Mouse (Mus musculus) frontal cortex, postnatal 25 days (tissue): ENCODE results near the gene Tatdn3.

Experiments
- DNase-seq, 2 experiments: peaks; one replicate each; pipeline ENCODE4 v3.0.0; 2022; ENCODE audit warnings: low spot score in 2 of 2

Gene Tatdn3

DNA sequence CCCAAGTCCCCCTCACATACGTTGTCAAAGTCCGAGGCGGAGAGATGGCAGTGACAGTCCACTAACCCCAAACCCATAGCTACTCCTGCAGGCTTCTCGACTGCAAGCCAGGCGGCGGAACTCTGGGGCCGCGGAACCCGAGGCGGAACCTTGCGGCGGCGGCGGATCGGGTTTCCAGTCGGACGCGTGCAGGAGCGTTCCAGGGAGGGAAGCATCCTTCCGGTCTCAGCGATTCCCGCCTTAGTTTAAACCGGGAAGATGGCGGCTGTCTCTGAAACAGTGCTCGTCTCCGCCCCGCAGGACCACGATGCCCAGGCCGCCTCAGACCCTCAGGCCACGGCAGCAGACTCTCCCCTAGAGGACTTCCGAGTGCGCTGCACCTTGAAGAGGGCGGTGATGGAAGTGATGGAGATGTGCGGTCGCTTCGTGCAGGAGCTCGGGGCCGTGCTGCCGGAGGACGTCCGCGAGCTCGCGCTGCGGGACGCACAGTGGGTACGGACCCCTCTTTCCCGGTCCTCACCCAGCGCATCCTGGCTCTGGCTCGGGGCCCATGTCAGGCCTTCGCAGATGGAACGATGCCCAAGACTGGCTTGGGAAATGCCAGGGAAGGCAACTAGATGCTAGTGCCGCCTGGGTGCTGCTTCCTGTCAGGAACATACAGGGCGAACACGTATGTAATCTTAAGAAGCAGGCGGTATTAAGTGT, at the start of gene Tatdn3, which contains the start of gene Nsl1:
Tatdn3 (minus strand) TSS at position 152 of the 705 bp plus-strand sequence.
Nsl1 (plus strand) TSS at position 232 of the 705 bp plus-strand sequence.
- DNase-seq = peak; percentile 89 to 94

DNA sequence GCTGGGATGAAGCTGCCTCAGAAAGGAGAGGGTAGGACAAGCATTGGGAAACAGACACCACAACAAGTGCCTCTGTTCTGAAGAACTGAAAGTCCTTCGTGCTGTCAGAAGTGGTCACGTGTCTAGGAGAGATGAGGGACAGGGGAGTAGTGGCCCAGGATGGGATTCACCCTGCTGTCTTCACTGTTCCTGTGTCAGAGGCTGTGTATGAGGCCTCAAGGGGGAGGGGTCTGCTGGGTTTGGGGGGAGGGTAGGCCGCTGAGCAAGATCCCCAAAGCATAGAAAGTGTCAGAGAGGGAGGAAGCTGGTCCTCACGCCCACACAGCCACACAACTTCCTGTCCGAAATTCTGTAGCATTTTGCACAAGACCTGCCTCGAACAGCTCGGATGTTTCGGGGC, 48.4 kb upstream of the Tatdn3 start:
- DNase-seq = no peak

DNA sequence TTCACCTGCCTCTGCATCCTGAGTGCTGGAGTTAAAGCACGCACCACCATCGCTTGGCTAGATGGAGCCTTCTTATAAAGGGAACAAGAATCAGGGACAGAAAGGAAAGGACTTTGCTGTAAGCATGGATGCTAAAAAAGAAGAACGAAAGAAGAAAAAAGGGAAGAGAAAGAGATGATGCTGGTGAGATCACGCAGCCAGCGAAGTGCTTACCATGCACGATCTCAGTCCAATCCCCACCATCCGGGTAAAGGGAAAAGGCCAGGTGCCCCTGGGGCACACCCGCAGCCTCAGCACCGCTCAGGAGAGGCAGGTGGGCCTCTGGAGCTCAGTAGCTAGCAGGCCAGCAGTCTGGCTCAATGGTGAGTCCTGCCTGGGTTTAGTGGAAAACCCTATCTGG, 47.2 kb upstream of the Tatdn3 start:
- no peak for DNase-seq

DNA sequence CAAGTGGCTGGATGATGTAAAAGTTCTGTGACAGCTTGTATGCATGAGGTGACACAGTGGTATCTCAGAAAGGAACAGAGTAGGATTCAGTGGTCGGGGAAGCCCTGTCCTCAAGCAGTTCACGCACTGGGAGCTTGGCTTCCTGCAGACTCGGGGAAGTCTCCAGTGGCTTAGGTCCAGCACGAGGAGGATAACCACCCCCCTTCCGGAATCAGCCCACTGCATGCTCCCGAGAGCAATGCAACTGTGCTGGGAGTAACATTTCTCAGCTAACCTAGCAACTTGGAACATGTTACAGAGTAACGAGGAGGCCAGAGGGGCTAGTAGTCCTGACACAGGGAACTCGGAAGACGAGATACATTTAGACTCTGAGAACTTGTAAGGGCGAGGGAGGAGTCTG, 44.6 kb upstream of the Tatdn3 start:
- no peak for DNase-seq

DNA sequence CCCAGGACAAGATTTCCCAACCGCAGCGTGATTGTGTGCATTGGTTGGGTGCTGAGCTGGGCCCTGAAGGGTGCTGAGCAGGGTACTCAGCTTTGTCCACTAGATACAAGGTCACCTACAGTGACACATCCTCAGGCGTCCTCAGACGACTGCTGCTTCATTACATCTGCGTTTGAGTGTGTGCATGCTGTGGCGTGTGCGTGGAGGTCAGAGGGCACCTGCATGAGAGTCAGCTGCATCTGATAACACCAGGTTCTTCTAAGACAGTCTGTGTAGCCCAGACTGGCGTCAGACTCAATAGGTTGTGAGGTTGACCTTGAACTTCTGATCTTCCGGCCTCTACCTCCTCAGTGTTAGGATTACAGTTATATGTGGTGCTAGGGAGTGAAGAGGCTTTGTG, 42.5 kb upstream of the Tatdn3 start:
- DNase-seq = no peak

DNA sequence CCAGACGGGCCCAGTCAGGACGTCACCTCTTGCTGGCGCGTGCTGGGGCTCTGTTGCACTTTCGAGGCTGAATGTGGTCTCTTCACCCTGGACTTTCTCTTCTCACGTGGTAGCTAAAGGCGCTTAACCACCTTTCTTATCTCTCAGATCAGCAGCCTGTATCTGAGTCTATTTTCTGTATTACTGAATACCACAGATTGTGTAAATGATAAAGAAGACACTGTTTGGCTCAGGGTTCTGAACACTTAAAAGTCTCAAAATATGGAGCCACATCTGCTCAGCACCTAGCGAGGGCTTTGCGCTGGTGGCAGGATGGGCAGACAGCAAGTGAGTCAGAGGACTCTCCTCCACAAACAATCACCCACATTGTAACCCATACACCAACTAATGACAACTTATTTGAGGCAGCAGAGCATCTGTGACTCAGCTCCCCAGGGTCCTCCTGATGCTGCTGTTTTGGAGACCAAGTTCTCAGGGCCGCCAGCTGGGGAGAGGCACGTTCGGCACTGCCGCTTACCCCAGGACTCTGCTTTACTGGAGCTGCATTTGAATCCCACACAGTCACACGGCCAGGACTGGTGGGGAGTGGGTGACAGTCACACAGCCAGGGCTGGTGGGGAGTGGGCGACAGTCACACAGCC, 40.1 kb upstream of the Tatdn3 start:
- DNase-seq = no peak

DNA sequence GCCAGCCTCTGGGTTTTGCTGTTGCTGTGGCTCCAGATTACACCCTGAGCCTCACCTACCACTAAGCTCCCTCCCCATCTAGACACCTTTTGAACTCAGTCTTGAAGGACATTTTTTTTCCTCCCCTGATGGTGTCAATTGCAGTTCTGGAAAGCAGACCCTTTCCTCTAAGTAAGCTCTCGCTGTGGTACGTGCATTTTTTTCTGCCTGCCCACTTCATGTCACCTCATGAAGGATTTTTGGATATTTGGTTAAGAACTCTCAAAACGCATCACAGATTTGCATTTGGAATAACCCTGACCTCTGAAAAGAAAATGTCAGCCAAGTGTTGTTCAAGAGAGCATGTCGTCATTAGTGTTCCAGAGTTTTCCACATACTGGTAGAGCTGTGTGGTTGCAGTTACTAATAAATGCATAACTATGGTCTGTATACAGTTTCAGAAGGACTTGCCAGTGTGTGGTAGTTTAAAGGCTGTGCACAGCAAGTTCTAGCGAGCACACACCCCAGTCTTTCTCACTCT, 37.1 kb upstream of the Tatdn3 start:
- DNase-seq = no peak

DNA sequence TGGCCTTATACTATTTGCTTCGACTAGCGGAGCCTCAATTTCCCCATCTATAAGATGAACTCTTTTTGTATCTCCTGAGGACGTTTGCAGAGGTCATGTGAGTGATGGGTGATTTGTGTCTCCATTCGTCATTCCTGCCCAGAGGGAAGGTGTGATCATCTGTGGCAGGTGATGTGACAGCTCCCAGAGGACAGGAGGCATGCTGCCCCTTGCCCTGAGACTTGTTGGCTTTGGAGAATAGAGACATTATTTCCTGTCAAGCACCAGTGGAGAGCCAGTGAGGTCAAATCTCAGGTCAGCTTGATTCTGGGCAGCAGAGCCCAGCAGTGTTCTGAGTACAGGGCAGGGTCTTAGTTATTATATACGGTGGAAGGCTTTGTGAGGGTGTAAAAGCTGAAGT, 36.4 kb upstream of the Tatdn3 start:
- no peak for DNase-seq

DNA sequence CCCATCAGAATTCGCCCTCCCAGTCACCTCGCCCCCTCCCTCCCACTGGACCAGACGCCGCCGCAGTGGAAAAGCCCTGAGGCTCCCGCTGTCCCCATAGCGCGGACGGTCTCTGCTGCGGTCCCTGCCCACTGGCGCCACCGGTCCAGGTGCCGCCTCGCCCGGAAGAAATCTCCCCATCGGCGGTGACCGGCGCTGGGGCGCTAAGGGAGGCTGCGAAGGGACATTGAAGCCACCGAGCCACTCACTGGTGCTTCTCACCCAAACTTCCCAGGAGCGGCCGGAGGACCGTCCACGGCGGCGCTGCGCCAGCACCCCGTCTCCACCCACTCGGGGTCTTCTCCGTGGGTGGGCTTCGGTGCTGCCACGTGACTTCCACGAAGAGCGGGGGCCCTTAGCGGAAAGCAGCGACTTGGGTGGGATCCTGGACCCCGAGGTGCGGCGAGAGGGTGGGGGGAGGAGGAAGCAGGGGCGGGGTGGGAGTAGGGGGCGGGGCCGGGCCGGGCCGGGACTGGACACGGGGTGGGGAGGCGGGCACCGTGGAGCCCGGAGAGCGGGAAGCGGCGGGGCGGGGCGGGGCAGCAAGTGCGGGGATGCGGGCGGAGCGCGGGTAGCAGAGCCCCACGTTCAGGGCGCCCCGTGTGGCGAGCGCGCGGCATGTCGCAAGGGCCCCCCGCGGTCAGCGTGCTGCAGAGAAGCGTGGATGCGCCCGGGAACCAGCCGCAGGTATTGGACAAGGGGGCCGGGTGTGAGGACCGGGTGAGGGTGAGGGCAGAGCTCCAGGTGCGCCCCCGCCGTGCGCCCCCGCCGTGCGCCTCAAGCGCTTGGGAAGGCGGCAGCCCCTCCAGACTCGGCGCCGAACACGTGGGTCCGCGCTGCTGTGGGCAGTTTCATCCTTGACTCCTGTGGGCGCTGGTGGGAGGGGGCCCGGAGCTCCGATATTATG, 35.3 kb upstream of the Tatdn3 start, which contains the start of gene Batf3:
Batf3 (plus strand) TSS at position 46 of the 946 bp plus-strand sequence.
- no peak for DNase-seq

DNA sequence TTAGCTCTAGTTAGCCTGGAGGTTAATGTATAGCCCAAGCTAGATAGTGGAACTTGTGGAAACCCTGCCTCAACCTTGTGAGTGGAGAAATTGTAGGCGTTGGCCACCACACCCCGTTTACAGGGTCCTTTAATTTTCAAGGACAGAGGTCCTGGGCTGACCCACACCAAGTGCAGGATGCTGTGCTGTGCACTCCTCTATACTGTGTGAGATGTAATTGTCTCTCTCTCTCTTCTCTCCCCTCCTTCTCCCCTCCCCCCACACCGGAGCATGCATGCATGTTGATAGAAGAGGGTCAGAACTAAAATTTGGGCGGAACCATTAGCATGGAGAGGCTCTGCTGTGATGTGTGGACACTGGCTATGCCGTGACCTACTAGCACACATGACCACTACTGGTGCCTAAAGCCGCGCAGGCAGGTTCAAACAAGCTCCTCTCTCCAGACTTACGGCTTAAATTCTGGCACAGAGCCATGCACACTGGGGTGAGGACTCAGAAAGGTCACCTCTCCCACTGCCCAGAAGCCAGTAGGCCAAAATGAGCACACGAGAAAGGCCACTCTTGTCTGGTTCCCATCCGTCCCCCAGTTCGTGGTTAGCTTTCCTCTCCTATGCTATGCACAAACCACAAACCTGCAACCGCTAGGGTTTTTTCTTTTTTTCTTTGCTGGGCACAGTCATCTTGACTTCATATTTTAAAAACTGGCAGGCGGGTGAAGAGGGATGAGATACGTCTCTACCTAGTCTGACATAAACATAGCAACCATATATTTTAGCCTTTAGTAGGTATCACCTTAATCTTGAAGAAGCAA, 34.3 kb upstream of the Tatdn3 start:
- DNase-seq = no peak

DNA sequence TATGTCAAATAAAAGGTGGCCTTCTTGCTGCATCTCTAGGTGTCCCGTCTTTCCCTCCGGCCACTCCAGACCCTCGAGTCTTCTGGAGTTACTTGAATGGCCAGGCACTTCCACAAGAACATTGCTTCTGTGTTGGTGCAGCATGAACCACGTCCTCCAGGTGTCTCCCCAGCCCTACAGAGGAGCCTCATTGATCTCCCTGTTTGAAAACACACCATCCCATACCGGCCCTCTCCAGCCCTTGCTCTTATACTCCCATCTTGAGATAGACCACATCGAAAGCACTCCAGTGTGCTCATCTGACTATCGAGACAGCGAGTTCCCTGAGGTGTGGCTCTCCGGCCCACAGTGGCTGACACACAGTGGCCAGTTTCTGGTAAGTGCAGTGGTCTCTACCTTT, 32.3 kb upstream of the Tatdn3 start:
- DNase-seq = no peak

DNA sequence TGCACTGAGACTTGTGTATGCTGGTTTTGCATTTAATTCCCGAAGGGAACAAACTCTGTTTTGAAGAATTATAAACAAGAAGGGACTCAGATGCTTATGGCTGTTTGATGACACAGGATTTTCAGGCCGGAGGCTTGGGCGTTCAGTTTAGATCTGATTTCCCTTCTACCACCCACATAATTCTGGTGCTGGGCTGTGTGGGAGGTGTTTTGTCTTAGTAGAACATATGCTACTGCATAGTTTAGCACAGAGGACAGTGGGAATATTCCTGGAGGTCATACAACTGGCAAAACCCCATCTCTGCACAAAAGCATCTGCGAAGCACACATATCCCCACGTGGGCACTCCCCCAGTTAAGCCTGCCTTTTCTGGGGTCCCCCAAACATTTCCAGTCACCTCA, 30.8 kb upstream of the Tatdn3 start:
- DNase-seq = no peak

DNA sequence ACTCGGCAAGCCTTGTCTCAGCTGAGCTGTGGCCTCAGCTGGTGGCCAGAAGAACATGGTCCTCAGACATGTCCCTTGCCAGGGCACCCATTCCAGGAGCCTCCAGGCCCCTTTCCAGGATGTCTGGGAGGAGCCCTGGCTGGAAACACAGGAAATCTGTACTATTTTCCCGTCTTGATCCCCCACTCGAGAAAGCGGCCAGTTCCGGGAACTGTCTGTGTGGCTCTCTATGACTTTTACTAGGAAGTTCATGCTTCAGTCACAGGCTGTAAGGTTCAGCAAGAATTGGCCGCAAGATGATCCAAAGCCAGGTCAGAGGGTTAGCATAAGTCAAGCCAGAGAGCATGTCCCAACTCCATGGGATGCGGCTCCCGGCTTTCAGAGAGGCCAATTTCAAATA, 29.3 kb upstream of the Tatdn3 start:
- no peak for DNase-seq

DNA sequence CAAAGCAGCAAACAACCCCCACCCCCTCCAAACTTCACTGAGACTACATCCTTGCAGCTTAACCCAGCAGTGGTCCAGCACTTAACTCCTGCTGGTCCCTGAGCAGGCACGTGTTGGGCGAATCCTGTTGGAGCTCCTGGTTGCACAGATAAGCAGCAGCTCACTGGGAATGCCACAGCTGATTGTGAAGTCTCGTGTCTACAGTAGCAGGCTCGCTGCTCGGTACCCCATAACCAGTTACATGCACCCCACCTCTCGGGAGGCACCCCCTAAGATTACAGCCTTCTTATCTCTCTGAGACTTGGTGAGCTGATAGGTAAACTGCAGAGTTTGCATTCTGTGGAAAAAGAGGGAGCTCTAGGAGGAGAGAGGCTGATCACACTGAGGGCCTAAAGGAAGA, 26.6 kb upstream of the Tatdn3 start:
- no peak for DNase-seq

DNA sequence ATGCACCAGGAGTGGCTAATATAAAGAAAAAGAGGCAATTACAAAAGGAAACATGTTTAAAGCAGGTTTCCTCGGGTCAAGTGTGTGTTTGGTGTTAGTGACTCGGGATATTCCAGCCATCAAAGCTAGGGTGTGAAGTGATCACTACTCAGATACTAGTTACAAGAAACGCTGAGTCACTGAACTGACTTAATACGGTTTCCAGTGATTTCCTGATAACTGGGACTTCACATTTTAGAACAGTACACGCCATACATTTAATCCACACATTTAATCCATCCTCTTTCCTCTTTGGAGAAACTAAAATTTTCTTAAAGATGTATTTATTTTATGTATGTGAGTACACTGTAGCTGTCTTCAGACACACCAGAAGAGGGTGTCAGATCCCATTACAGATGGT, 25.2 kb upstream of the Tatdn3 start:
- DNase-seq = no peak

DNA sequence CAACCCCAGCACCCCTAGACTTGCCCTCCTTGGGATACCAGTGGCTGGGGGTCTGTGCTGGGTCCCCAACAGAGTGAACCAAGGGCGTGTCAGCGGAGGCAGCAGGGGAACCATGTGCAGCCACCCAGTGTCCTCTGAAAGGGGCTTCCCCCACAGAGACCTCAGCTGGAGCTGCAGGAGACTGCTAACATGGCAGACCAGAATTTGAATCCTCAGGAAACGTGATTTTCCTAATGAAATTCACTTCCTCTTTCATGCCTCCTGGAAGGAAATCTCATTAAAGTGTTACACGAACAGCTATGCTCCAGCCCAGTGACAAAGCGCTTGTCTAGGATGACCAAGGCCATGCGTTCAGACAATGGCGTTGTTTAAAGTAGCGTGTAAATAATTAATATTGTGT, 24.2 kb upstream of the Tatdn3 start:
- no peak for DNase-seq

DNA sequence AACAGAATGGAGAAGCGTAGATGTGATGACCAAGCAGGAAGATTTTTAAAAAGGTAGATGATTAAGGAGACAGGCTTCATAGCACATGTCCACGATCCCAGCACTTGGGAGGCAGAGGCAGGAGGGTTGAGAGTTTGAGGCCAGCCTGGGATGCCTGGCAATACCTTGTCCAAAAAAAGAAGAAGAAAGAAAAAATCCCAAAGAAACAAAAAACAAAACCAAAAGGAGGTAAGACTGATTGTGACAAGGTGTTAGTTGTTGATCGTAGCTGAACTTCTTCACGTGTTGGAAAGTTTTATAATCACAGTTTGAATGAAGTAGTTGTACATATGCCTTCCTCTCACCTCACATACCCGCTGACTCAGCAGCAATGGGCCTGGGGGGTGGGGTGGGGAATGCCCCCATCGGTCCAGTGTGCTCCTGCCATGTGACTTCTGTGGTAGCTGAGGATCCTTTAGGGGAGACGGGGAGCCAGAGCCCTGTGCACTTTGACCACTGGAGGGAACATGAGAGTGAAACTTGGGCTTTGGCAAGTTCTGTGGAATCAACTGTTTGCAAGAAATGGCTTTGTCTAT, 23.7 kb upstream of the Tatdn3 start:
- no peak for DNase-seq

DNA sequence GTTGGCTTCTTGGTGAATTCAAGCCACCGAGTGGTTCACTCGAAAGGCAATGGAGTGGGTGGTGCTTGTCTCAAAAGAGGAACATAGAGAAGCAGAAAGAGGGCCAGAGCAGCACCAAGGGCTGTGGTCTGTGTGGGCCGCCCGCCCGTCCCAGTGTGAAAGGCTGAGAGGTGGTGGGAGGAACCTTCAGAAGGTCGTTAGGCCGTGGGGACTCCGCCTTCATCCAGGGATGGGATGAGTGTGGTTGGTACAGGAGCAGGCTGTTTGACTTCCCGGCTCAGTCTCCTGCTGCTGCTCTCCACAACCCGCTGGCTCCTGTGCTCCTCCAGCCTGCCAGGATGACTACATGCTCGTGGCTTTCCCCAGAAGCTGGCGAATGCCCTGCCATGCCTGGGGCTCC, 22.9 kb upstream of the Tatdn3 start:
- no peak for DNase-seq

DNA sequence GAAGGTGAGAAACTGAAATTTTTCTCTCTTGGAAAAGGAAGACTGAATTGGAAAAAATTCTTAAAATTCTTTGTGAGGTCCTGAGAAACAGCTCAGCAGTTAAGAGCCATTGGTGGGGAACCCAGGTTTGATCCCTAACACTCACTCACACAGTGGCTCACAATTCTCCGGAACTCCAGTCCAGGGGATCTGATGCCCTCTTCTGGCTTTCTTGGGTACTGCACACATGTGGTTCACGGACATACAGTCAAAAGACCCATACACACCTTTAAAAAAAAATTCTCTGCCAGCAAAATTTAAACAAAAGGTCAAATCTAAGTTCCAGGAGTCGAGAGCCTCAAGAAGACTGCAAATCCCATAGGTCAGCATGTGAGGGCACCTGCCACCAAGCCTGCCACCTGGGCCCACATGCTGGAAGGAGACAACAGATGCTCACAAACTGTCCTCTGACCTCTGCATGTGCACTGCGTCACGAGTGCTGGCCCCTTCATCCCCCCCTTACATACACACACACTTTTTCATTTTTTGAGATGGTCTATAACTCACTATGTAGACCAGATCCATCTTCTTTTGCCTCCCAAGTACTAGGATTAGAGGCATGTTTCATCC, 22.3 kb upstream of the Tatdn3 start:
- DNase-seq = peak in 1 of 2 experiments; percentile 35

DNA sequence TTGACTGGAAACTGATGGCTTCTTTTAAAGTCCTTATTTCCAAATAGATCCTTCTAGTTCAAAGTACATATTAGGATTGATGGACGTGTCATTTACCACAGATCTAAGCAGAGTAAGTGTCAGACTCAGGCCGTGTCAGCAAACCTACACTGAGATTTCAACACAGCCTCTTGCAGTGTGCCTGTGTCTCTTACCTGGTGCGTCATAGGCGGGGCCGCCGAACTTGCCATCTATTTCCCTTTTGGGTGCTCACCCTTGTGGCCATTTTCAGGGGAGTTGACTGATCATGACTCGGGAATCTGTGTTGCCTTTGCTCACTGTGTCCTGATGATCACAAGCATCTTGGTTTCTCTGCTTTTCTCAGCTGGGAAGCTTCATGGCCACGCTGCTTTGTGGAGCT, 20.5 kb upstream of the Tatdn3 start:
- no peak for DNase-seq
